Mouse (Mus musculus): ENCODE results near the gene Ctcf.
A peak's percentile ranks its signal among the peaks of the same experiment; 100 is the strongest.

The Ctcf gene

DNA sequence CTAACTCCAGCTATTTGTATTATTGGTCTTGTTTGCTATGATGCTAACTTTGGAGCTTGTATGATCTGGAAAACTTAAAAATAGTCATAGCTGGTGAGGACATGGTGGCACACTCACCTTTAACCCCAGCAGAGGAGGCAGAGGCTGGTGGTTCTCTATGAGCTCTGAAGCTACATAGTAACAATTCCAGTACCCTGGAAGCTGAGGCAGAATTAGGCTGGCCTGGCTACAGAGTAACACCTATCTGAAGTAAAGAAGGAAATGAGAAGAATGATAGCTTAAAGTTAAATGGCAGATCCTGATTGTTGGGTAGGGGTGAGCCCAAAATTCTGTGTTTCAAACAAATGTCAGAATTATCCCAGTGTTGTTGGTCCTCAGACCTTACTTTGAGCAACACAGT lies 21.3 kb downstream of the Ctcf start:
- no peak for DNase-seq

DNA sequence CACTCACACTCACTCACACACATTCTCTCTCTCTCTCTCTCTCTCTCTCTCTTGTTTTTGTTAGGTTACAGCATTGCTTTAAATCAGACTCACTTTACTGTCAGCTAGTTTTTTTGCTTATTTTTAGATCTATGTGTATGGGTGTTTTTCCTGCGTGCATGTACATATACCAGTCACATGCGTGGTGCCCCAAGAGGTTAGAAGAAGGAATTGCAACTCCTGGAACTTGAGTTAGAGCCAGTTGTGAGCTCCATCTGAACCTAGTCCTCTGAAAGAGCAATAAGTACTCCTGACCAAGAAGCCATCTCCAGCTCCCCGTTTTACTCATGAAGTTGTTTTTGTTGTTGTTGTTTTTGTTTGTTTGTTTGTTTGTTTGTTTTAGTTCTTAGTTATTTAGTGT lies 24.8 kb downstream of the Ctcf start:
- peak; percentile 47 to 59 for DNase-seq

DNA sequence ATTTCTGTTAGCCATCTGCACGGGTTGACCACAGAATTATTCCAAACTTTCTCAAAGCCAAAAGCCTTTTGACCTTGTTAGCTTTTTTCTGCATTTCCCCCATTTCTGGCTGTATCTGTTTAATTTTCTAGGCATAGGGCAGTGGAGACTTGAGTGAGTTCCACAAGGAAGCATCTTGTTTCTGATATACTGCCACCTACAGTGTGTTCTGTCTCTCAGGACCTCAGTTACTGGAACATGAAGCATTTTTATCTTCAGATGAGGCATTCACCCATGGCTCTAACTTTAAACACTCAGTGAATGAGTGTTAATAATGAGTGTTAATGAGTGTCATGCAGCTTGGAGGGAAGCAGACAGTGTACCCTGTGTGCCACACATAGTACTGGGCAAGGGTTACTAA lies 41.5 kb downstream of the Ctcf start:
- no peak for DNase-seq

DNA sequence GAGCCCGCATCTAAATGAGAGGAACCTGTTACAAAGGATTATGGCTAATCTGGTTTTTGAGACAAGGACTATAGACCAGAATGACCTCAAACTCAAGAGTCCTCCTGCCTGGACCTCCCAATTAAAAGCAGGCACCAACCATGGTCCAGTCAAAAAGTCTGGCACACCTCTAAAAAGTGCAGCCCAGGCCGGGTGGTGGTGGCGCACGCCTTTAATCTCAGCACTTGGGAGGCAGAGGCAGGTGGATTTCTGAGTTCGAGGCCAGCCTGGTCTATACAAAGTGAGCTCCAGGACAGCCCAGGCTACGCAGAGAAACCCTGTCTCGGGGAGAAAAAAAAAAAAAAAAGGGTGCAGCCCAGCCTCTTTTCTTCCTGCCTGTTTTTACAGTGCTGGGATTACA lies 49.0 kb downstream of the Ctcf start:
- DNase-seq, result no peak

DNA sequence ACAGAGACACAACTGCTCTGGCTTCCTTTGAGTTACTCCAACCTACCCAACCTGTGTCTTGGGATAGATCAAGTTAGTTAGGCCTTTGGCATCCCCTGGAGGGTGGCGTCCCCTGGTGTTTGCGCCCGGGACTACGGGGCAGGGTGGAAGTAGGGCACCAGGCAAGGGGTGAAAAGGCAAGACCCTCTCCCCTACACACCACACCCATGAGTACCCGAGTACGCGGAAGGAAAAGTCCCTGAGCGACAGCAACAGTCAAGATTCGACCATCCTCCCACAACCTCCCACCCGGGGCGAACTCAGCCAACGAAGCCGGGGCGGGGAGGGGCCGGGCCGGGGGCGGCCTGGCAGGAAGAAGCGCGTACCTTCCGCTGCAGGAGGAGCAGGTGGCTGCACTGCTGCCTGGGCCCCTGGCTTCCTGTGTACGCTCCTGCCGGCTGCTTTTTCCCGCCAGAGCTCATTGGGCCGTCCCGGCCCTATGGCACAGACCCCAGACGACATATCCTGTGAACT lies 49.5 kb downstream of the Ctcf start, which contains the start of gene Carmil2:
Gene Carmil2 (plus strand): TSS at position 479 of the 513 bp plus-strand sequence.
- DNase-seq, result peak; percentile 93 to 95

DNA sequence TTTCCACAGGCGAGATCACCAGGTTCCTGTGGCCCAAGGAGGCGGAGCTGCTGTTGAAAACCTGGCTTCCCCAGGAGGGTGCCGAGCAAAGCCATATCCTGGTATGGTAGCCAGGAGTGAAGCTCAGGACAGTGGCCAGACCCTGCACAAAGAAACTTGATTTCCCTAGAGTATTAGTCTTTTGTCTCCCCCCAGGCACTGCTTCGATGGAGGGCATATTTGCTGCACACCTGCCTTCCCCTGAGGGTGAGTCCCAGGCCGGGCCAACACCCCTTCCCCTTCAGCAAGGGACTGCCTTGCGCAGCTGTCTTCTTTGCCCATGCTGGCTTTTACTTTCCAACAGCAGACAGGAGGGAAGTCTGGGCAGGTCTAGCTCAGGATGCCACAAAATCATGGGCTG lies 50.2 kb downstream of the Ctcf start:
- DNase-seq, result peak in 1 of 2 experiments; percentile 31

DNA sequence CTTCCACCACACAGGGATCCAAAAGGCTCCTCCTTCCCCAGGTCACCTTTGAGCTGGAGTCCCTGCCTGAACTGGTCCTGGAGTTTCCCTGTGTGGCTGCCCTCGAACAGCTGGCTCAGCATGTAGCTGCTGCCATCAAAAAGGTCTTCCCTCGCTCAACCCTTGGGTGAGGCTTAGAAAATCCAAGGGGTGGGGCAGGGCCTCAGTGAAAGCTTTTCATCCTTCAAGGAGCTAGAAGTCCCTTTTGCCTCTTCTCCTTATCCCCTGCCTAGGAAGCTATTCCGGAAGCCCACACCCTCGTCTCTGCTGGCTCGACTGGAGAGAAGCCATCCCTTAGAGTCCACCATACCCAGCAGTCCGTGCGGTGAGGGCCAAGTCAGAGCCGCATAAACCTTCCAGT lies 51.1 kb downstream of the Ctcf start:
- DNase-seq, result no peak

DNA sequence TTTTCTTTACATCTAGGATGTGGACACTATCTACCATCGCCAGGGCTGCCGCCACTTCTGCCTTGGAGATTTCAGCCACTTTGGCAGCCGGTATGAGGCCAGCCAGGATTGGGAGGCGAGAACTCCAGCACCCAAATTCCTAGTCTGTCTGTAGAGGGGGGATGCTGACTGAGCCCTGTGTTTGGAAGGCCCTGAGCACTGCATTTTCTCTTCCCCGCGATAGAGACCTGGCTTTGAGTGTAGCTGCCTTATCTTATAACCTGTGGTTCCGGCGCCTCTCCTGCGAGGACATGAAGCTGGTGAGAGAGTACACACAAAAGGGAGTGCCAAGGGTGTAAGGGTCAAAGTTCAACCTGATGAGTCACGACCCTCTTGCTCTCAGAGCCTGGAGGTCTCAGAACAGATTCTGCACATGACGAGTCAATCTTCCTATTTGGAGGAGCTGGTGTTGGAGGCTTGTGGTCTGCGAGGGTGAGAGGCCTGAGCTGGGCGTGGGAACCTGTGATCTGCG lies 51.9 kb downstream of the Ctcf start:
- no peak for DNase-seq

DNA sequence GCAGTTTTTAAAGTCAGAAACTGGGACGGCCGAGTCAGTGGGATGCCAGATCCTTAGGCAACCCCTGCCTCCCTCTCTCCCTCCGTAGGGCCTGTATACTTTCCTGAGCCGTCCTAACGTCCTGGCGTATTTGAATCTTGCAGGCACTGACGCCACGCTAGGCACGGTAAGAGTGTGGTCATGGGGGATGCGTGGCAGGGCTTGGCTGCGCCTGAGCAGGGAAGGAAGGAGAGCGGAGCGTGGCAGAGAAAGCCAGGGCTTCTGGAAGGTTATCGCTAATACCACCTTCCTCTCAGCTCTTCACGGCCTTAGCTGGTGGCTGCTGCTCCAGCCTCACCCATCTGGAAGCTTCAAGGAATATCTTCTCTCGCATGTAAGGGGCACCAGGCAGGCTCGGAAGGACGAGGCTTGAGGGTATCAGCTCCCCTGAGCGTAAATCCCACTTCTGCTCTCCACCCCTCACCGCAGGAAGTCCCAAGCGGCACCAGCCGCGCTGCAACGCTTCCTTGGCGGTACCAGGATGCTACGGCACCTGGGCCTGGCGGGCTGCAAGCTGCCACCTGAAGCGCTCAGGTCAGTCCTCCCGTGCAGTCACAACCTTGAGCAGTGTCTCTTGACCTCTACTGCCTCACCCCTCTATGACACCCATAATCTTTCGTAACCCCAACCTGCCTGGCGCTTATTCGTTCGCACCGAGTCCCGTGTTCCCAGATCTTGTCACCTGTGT lies 53.1 kb downstream of the Ctcf start:
- no peak for DNase-seq

DNA sequence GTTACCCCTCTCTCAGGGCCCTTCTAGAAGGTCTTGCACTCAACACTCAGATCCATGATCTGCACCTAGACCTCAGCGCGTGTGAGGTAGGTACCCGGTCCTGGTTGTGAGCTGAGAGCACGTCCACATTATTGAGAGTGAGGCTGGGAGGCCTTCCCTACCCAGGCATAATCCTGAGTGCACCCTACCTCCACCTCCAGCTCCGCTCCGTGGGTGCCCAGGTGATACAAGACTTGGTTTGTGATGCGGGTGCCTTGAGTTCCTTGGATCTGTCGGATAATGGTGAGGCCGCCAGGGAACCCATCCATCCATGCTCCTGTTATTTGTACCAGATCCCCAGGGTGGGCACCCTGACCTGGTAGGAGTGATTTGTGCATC lies 53.6 kb downstream of the Ctcf start:
- DNase-seq, result no peak

DNA sequence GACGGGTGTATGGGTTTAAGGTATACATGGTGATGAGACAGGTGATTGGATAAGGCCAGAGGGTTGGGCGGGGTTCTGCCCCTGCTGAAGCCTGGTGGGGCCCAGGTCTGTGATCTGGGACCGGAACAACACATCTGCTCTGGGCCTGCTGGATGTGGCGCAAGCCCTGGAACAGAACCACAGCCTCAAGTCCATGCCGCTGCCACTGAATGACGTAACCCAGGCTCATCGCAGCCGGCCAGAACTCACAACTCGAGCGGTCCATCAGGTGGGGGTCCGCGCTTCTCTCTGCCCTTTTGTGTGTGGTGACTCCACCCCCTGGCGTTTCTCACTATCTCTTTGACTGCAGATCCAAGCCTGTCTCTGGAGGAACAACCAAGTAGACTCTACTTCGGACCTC lies 54.6 kb downstream of the Ctcf start:
- DNase-seq, result no peak

DNA sequence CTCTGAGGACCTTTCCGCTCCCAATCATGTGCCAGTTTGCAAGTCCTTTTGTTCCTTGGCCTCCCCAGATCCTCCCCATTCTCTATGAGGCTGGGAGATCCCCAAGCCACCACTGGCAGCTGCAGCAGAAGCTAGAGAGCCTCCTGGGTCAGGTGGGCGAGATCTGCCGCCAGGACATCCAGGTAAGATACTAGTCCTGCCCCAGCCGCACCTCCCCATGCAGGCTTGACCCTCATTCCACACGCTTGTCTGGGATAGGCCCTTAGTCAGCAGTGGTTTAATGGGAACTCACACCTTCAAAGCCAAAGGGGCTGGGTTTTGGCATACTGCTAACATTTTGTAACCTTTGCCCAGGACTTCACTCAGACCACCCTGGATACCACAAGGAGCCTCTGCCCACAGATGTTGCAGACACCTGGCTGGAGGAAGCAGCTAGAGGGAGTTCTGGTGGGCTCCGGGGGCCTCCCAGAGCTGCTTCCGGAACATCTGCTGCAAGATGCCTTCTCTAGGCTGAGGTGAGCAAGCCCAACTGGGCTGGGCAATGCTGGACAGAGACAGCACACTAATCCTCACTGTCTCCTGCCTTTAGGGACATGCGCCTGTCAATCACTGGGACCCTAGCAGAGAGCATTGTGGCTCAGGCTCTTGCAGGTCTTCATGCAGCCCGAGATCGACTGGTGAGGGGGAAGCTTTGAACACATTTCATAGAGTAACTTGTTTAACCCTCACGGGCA lies 56.2 kb downstream of the Ctcf start:
- DNase-seq, result no peak

DNA sequence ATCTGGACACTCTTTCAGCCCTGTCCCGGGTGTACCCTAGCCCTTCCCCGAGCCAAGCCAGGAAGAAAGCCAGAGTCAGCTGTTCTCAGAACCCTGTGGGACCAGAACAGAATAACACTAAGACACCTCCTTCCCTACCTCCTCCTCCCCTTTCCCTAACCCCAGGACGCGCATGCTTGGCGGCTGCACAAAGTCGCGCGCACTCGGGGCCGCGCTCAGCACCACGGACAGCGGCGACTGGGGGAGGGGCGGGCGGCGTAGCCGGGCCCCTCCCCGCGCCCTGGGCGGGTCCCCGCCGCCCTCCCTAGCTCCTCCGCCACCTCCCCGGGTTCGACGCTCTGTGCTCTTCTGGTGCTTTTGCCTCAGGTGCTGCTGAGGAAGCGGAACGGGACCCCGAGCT lies 57.3 kb downstream of the Ctcf start:
- no peak for DNase-seq

DNA sequence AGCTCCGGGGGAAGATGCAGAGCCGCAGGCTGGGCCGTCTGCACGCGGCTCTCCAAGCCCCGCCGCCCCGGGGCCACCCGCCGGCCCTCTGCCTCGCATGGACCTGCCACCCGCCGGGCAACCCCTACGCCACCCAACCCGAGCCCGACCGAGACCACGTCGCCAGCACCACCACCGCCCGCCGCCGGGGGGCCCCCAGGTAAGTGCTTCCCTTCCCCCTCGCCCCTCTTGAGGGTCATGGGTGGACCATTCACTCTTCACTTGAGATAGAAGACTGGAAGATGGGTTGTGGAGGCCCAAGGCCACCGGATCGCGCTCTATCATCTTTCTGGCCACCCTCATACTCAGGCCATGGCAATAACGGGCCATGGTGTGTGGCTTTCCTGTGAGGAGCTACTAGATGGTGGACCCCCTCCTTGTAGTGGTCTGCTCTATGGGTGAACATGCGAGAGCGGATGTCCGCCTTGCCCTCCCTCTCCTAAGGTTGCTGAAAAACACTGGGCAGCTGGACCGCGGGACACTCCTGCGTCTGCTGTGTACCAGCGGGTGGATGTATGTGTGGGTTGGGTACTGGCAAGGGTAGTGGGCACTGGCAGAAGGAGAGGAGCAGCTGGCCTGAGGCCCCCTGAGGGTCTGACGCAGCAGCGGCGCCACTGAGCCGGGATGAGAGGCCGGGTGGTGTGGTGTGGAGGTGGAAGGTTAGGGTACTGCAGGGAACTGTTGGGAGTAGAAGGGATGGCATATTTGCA lies 57.9 kb downstream of the Ctcf start:
- DNase-seq, result no peak

DNA sequence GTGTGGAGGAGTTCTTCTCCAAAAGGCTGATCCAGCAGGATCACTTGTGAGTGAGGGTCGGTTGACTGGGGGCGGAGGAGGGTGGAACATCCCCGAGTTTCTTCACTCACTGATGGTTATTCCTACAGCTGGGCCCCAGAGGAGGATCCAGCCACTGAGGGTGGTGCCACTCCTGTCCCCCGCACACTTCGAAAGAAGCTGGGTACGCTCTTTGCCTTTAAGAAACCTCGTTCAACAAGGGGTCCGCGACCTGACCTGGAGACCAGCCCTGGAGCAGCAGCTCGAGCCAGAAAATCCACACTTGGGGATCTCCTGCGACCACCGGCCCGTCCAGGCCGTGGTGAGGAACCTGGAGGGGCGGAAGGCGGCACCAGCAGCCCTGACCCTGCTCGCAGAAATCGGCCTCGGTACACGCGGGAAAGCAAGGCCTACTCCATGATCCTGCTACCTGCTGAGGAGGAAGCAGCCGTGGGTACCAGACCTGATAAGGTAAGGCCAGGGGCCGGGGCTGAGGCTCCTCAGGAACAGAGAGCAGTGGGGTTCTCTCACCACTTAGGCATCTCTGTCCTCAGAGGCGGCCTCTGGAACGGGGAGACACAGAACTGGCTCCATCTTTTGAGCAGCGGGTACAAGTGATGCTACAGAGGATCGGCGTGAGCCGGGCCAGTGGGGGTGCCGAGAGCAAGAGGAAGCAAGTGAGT lies 58.9 kb downstream of the Ctcf start:
- DNase-seq, result no peak

DNA sequence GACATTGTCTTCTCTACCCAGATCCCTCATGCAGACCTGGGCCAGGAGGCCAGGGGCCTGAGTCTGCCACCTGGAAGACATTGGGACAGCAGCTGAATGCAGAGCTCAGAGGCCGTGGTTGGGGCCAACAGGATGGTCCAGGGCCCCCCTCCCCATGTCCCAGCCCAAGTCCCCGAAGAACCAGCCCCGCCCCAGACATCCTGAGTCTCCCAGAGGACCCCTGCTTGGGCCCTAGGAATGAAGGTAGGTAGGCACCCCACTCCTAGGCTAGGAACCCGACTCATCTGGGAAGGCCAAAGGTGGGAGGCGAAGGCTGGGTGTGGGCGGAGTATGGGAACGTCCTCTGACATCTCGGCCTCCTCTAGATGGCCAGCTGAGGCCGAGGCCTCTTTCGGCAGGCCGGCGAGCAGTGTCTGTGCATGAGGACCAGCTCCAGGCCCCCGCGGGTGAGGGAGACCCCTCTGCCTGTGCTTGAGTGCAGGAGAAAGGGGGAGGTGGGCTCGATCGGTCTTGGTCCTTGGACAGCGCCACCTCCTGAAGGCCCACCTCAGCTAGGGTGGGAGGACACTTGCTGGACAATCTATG lies 60.9 kb downstream of the Ctcf start:
- no peak for DNase-seq

DNA sequence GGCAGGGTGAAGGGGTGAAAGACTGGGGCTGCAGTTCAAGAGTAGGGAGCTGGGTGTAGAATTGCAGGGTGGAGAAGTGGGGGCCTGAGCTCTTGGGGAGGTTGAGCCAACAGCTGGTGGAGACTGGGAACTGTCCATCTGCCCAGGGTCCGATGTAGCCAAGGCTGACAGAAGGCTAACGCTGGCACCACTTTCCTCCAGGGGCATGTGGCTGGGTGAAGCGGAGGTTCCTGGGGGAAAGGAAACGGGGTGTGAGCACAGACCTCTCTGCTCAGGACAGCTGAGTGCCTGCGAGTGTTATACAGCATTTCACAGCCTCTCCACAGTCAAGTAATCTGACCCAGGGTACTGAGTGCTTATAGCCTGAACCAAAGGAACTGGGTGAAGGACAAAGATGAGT lies 62.4 kb downstream of the Ctcf start:
- DNase-seq, result no peak

DNA sequence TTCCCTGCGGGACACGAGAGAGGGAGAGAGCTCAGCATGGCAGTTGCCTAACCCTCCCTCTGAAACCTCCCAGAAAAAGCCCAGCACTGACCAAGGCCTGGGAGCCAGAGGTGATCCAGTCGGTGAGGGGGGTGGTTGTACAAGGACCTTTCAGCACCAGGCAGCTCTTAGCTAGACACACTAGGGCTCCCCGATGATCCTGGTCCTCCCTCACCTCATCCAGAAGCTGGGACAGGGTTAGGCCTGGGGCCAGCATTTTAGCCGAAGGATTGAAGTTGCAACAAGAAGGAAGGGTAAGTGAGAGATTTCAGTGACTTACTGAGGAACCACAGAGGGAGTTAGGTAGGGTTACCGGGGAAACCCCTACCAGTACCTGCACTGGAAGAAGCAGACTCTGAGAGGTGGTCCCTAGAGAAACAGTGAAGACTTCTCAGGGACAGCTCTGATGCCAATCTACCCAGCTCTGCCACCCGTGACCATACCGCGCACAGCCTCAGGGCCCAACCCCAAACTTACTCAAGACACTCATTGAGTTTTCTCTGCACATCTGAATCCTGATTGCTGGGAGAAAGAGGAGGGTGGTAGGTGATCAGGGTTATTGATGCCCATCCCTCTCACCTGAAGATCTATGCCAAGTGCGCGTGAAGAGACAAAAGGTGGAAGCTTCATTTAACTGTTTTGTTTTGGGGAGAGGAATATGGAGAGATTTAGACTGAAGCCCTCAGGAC lies 63.3 kb downstream of the Ctcf start:
- DNase-seq, result no peak

DNA sequence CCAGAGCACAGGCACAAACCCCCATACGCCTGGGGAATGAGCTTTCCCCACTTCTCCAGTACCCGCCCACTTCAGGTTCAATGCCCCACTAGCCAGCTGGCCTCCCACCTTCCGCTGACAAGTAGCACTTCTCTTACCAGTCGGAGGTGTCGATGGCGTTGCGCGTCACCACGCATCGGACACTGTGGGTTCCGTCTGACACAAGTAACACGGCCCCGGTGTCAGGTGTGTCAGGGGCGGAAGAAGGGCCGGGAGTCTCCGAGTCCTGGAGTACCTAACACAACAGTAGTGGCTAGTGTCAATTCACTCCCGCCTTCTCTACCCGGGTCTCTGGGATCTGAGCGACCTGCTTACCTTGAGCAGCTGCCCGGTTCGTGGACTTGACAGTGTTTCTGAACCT lies 64.2 kb downstream of the Ctcf start:
- DNase-seq, result peak; percentile 81 to 82

DNA sequence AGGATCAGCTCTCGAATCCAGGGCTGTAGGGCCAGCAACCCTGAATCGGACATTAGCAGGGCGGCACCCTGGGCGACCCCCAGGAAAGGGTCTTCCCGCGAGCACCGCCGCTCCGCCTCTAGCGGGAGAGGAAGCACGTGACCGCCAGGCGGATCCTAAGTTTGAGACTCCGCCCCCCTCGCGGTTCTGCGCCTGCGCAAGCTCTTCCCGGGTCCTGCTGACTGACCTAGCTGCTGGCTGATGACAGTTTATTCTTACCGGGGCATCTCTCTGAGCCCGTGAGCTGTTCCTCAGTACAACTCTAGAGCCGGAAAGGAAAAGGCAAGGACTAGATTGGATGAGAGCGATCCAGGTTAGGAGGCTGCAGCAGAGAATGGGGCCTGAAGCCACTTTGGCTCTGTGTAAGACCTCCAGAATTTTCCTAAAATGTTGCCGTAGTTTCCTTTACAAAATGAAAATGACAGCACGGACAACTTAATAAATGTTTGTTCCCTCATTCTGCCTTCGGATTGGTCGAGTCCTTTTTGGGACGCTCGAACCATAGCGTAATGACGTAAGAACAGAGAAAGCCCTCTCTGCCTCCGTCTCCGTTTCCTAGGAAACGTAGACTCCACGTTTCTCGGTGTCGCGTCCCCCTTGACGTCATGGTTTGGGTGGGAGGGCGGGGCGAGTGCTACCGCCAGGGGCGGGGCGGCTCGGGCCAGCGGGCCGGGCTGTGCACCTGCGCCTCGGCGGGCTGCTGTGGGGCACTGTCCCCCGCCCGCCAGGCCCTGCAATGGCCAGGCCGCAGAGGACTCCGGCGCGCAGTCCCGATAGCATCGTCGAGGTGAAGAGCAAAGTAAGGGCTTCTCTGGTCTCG lies 64.8 kb downstream of the Ctcf start, which contains the start of the genes Acd and Pard6a:
Gene Acd (minus strand): TSS at position 137 of the 859 bp plus-strand sequence.
Gene Pard6a (plus strand): TSS at position 183 of the 859 bp plus-strand sequence.
- peak; percentile 97 to 98 for DNase-seq

Data from B cell, adult 2 months (primary cell).